In genomic region chr6:92246335-92246734, GRCm38 (mm10) we compare ENCODE assay signal across 16 mouse cellular contexts. TPM values are rescaled to one million over a fixed set of nuclear protein-coding genes. Genes with fewer than 3 reads are reported as not detected.
"Had no signal": no experiment of that assay in that cellular context is flagged by ENCODE, and none has a peak within 500 bp of the region (broad histone marks: within the 10 kb centered on the region; RNA-seq: fewer than 3 reads in every experiment).

No protein-coding gene starts in this region.

- H3K27ac ChIP-seq: layer of hippocampus, adult 2 months; limb, embryonic 12.5 days; liver, embryonic 13.5 days; lung, embryonic 15.5 days; neural tube, embryonic 12.5 days had no signal

- H3K4me3 ChIP-seq: layer of hippocampus, adult 2 months; limb, embryonic 12.5 days; liver, embryonic 13.5 days; lung, embryonic 15.5 days; neural tube, embryonic 12.5 days had no signal

- H3K36me3 ChIP-seq: limb, embryonic 12.5 days; liver, embryonic 13.5 days; lung, embryonic 15.5 days; neural tube, embryonic 12.5 days had no signal

- H3K4me2 ChIP-seq: limb, embryonic 12.5 days; liver, embryonic 13.5 days; lung, embryonic 15.5 days; neural tube, embryonic 12.5 days had no signal

- DNase-seq: kidney, postnatal 10 days; kidney, postnatal 4 days; liver; liver, embryonic 13.5 days; liver, postnatal 0 days; right cerebral cortex, postnatal 4 days; spleen, adult 18-20 months; thymus, adult 18-20 months; thymus, postnatal 14 days had no signal

- ATAC-seq: liver, postnatal 0 days had no signal

- H3K9ac ChIP-seq: limb, embryonic 12.5 days; liver, embryonic 13.5 days; liver, postnatal 0 days; lung, embryonic 15.5 days; neural tube, embryonic 12.5 days had no signal

- H3K9me3 ChIP-seq: limb, embryonic 12.5 days; liver, embryonic 13.5 days; lung, embryonic 15.5 days; neural tube, embryonic 12.5 days had no signal

RNA-seq across cellular contexts. Expression of gene Trh, which starts 1.9 kb away (rescaled TPM):
- total RNA-seq: megakaryocyte progenitor cell, adult 5-6 weeks; monocyte, adult 5-6 weeks; neutrophil, adult 5-6 weeks had no signal
- polyA plus RNA-seq: limb, embryonic 12.5 days; liver, embryonic 13.5 days had no signal
